Mouse (Mus musculus) olfactory bulb, adult 2 months (tissue): ENCODE results near the gene Parp8.

Source experiments
- CTCF ChIP-seq: fragments of 200-500 bp; IDR thresholded peaks from 2 replicates; pipeline ENCODE4 v1.5.1; 2012; ENCODE audit warnings: low read depth, mild to moderate bottlenecking, low read length, moderate library complexity; ENCODE audit not compliant: insufficient read depth
- POLR2A ChIP-seq: fragments of 200-500 bp; IDR thresholded peaks from 2 replicates; pipeline ENCODE4 v1.6.1; 2012; ENCODE audit warnings: mild to moderate bottlenecking, low read depth, low read length, moderate library complexity; ENCODE audit not compliant: insufficient read depth

DNA sequence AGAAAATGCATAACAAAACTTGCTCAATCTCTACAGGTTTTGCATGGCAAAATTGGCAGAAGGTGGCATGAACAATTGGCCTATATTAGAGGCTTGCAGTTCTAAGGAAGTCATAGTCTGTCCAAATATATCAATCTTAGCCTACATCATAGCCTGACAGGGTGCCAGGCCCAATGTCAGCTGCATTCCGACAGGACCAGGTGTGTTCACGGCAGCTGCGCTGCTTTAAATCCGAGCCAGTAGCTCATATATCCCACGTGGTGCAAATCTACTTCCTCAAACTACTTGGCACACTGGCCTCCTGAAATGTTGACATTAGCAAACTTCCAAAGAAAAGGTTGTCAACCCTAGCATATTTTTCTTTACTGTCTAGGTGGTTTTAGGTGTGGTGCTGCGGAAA, 6.2 kb upstream of the Parp8 start:
- TF ChIP-seq CTCF (no peak), POLR2A (no peak)
